Mouse (Mus musculus) gastrocnemius, postnatal 25 days (tissue): ENCODE measurements around the gene Eno3. TPM values are rescaled to one million over a fixed set of nuclear protein-coding genes. Genes with fewer than 3 reads are reported as not detected.

Experiments
- DNase-seq: peaks from one replicate; pipeline ENCODE4 v3.0.0; 2022
- long read RNA-seq, 2 experiments: library from polyadenylated mRNA; stranded (forward); transcript quantifications; one replicate each; pipeline ENCODE4 v2.0.0; 2021
- total RNA-seq, 2 experiments: library from RNA; stranded (reverse); gene quantifications; 1 replicate in 1 of 2; 2 replicates in 1 of 2; pipeline ENCODE4 v1.2.3; 2021

The Eno3 gene
- 1,000 to 10,000 TPM; 7,828 to 7,878 TPM for total RNA-seq
- long read RNA-seq, experiment 1, transcript Eno3-202 (12 exons, 1,564 nt): minor isoform, 3,262 of 15,843 reads
- long read RNA-seq, experiment 1, transcript Eno3-206 (11 exons, 1,461 nt): minor isoform, 1,097 of 15,843 reads
- long read RNA-seq, experiment 1, transcript Eno3-201 (12 exons, 1,454 nt): major isoform, 8,434 of 15,843 reads
- long read RNA-seq, experiment 1, partial matches to known transcripts: 1,626 of 15,843 reads
- long read RNA-seq, experiment 1, other reads (novel, unspliced or antisense): 1,424 of 15,843 reads
- long read RNA-seq, experiment 2, transcript Eno3-202 (12 exons, 1,564 nt): minor isoform, 3,642 of 15,661 reads
- long read RNA-seq, experiment 2, transcript Eno3-201 (12 exons, 1,454 nt): major isoform, 8,589 of 15,661 reads
- long read RNA-seq, experiment 2, transcript Eno3-206 (11 exons, 1,461 nt): minor isoform, 1,165 of 15,661 reads
- long read RNA-seq, experiment 2, partial matches to known transcripts: 1,136 of 15,661 reads
- long read RNA-seq, experiment 2, other reads (novel, unspliced or antisense): 1,129 of 15,661 reads

DNA sequence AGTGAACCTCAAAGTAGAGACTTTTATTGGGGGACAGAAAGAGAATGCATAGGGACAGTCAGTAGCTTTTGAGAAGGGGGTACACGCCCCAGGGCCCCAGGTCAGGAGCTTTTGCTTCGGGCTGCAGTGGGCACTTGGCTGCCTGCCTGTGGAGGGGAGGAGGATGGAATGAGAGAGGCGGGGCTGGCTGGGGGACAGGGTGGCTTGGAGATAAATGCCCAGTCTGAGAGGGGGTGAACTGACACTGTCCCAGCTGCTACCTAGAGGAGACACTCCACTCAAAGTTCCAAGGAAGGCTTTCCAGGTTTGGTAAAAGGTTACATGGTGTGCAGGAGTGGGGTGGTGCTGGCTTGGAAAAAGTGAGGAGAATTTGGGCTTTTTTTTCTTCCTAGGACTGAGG is at the start of gene Eno3:
Eno3 (plus strand) TSS at position 239 of the 400 bp plus-strand sequence.
- DNase-seq: peak; percentile 79

DNA sequence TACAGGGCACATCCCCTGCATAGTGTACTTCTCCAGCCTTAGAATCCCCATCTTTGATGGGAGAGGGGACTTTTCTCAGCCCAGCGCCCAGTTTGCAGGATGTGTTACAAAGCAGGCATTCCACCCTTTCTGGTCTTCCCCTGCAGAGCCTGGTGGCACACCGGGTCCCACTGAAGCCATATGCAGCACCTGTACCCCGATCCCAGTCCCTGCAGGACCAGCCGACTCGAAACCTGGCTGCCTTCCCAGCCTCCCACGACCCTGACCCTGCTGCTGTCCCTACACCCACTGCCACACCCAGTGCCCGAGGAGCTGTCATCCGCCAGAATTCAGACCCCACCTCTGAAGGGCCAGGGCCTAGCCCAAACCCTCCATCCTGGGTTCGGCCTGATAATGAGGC is 49.4 kb upstream of the Eno3 start:
- DNase-seq: no peak

DNA sequence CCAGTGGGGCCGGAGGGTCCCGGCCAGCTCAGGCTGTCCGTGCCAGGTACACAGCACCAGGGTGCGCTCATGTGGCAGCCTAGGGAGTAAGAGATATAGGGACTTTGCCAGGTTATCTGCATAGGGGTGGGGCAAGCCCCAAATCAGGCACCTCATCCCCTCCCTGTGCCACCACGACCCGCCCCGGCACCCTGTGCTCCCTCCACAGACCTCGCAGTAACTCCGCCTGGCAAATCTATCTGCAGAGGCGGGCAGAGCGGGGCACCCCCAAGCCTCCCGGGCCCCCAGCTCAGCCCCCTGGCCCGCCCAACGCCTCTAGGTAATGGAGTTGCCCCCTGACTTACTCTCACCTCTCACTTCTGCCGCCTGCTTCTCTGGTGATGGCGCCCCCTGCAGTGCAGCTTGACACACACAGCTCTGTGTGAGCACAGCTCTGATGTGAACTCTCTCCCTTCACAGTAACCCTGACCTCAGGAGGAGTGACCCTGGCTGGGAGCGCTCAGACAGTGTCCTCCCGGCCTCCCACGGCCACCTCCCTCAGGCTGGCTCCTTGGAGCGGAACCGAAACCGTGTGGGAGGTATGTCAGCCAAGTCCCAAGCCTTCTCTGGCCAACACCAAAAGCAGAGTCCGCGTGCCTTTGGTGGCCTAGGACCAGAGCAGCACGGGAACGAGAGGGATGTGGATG is 48.5 kb upstream of the Eno3 start:
- DNase-seq: no peak

DNA sequence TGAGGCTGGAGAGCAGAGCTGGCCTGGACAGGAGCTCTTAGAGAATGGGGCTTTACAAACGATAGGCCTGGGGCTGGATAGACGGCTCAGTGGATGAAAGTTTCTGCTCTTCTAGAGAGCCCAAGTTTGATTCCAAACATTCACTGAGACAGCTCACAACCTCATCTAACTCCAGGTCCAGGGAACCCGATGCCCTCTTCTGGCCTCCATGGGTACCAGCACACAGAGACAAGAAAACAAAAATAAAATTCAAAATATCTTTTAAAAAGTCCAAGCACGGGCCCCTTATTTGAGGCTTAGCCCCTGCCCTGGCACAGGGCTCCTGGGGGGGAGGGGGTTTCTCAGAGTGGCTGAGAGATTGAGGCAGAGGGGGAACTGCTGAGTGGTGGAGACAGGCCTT is 46.2 kb upstream of the Eno3 start:
- no peak for DNase-seq

DNA sequence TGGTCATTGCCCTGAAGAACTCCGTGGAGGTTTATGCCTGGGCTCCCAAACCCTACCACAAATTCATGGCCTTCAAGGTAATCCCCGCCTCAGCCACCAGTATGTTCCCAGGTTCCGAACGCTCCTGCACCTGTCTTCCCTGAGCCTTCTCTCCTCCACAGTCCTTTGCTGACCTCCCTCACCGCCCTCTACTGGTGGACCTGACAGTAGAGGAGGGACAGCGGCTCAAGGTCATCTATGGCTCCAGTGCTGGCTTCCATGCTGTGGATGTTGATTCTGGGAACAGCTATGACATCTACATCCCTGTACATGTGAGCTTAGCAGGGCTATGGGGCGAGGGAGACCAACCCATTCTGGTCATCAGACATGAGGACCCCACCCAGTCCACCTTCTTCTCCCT is 44.5 kb upstream of the Eno3 start:
- no peak for DNase-seq

DNA sequence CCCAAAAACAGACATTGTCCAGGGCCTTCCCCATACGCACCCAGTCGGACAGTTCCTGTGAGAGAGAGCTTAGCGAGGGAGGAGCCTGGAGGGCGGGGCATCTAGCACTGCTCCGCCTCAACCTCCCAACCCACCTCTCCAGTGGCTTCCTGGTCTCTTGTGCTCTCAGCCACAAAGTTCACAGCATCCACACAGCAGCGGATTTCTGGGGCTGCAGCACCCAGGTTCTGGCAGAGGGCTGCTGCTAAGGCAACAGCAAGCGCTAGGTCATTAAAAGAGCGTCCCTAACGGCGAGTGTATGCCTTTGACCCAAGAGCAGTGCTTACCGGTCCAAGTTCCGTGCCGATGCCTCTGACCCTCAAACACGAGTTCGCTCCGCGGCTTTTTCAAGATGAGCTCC is 41.9 kb upstream of the Eno3 start:
- peak; percentile 67 for DNase-seq

DNA sequence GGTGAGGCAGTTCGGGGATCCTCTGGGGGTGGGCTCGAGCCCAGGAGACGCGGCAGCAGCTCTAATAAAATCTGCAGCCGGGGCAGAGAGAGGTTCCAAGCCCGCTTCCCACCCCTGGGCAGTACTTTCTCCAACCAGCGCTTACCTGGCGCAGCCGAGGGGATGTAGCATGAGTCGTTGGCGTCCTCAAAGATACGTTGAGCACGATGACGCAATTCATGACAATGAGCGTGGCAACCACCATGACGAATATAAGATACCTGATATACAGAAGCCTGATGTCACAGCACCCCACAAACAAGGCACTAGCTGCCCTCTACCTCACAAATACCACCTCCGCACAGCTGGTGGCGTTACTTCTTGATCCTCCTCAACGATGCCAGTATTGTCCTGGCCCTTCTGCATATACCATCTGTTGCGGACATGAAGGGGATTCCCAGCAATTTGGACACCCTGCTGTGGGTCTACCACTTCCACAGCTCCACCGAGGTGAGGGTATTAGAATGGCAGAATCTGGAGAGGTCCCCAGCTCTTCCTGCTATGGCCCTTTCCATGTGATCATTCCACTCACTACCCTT is 41.4 kb upstream of the Eno3 start, which contains the start of gene 4930544D05Rik:
4930544D05Rik (plus strand) TSS at position 333 of the 578 bp plus-strand sequence.
- DNase-seq: no peak

DNA sequence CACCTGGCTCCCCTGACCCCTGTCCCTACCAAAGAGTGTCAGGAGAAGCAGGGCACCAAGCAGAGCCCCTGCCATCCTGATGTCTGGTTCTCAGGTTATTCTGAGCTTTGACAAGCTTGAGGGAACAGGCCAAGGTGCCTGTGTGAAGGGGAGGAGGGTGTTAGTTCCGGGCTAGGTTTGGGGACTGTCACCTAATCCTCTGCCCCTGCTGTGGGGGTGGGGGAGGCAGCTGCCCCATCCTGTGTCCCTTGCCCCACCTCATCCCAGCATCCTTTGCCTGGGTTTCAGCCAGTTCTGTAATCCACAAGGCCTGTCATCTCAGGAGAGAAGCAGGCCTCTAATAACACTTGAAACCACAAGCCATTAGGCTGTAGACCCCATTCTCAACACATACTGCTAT is 37.9 kb upstream of the Eno3 start, which contains the start of gene Chrne:
Chrne (minus strand) TSS at position 116 of the 400 bp plus-strand sequence.
- DNase-seq: peak; percentile 70

DNA sequence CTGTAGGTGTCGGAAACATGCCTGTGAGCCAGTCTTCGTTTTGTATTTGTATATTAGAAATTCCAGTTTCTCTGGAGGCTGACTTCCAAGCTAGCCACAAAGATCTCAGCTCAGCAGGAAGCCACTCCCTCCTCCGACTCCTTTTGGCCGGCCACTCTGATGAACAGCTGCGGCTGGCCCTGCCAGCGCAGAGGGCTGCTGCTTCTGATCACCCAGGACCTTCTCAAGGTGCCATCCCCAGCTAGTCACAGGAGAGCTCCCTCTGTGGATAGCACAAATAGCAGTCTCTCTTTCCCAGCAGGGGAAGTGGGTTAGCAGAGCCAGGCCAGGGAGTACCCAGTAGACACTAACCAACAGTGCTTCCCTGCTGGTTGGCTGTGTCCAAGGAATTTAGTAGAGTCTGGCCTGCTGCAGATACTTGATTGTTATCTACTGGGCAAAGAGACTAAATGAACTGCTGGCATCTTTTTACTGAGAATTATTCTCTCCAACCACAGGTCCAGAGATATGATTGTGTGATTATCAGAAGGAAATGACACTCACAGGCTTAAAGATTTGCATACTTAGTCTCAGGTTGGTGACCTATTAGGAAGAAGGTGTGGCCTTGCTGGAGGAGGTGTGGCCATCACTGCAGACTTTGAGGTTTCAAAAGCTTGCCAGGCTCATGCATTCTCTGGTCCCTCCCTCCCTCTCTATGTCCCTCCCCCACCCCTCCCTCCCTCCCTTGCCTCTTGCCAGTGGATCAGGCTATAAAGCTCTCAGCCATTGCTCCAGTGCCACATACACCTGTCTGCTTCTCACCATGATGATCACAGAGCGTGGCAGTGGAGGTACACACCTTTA is 34.8 kb upstream of the Eno3 start:
- DNase-seq: peak; percentile 67

DNA sequence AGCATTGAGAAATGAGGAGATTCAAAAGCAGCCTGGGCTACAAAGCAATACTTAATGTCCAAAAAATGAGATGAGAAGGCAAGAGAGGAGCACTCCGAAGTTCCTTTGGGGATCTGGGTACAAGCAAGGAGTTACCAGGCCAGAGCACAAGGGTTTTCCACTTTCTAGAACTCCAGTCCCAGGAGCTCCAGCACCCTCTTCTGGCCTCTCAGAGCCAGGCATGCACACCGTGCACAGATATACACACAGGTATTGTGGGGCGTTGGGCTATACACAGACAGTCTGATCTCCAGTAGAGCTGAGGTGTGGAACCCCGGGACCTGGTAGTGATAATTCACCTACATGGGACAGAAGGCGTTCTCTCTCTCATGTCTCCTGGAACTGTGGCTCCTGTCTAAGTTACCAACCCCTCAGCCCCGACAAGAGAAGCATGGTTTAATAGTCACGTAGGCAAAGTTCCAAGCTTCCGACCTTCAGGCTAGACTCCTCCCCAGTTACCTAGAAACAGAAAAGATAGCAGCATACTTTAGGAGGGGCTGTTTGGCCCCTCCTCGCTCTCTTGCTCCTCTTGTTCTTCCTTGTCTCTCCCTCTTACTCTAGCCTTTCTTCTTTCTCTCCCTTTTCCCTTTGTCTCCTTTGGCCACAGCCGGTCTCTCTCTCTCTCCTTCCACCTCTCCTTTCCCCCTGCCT is 33.8 kb upstream of the Eno3 start:
- DNase-seq: no peak

DNA sequence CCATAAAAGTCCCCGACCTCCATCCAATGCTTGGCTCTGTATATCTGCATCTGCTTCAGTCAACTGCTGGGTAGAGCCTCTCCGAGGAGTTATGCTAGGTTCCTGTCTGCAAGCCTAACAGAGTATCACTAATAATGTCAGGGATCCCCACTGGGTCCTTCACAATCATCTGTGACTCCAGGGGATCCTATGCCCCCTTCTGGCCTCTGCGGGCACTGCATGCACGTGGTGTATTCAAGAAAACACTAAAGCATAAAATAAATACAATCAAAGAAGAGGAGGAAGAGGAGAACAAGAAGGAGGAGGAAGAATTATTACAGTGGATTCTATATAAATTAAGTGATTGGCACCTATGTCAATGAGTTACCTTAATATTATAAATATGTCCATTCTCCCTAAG is 31.5 kb upstream of the Eno3 start:
- DNase-seq: no peak

DNA sequence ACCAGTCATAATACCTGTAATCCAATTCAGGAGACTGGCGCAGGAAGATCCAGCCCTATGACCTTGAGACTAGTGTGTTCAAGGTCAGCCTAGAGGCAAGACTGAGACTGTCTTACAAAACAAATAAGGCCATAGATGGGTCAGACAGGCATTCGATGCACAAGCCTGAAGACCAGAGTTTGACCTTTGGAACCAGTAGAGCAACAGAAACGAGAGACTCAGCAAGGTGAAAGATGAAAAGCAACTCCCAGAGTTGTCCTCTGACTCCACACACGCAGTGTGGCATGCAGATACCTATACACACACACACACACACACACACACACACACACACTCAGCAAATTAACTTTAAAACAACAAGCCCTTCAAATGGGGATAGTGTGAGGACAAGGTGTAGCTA is 30.1 kb upstream of the Eno3 start:
- no peak for DNase-seq

DNA sequence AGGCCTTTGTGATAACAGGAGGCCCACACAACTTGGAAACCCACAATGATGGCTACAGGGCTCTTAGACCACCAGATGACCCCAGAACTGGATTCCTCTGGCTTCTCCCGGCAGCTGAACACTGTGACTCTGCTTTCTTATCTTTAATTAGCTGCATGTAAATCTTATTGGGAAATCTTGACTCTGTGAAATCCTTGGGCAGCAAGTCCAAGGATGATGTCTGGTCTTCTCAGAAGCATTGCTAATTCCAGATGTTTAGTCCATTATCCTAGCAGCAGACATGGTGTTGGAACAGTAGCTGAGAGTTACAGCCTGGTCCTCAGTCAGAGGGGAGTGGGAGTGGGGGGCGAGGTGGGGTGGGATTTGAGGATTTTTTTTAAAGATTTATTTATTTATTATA is 28.6 kb upstream of the Eno3 start:
- DNase-seq: no peak

DNA sequence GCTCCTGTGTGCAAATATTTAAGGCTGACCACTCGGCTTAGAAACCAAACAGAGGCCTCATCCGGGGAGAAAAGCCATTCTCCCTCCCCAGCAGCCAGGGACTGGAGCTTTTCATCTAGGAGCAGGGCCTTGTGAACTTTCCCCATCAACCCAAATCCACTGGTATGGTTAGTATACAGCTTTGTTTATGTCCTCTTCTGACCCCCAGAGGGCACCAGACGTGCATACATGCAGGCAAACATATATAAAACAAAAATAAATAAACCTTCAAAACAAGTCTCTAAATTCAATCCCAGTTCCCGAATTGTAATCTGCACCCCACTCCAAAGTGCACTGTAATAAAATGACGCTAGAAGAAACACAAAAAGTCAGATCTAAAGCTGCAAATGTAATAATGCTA is 27.4 kb upstream of the Eno3 start:
- no peak for DNase-seq

DNA sequence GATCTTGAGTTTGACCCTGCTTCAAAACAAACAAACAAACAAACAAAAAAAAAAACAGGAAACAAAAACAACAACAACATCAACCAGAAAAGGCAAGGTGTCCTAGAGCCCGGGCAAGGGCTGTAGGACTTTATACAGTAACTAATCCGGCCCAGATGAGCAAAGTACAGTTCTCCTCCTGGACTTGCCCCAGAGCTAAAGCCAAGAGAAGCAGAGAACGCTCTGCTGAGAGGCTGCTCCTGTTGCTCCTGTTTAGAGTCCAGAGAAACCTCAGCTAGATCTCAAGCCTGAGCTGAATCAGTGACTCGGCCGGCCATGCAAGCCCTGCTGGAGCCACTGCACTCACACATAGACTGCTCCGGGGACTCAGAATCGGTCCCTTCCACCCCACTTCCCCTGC is 26.9 kb upstream of the Eno3 start:
- no peak for DNase-seq

DNA sequence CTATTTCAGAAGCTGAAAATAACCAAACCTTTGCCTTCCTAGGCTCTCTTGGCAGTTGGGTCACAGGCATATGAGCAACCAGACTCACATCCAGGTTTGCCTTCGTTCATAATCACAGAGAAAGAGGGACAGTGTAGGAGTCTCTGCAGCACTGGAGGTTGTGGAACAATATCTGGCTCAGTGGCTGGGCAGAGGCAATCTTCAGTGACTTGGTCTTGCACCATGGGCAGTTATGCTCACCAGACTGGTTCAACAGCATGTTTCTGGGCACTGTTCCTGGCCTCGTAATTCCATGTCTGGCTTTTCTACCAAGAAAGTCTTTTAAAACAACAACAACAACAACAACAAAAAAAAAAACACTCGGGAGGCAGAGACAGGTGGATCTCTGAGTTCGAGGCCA is 21.4 kb upstream of the Eno3 start:
- no peak for DNase-seq

DNA sequence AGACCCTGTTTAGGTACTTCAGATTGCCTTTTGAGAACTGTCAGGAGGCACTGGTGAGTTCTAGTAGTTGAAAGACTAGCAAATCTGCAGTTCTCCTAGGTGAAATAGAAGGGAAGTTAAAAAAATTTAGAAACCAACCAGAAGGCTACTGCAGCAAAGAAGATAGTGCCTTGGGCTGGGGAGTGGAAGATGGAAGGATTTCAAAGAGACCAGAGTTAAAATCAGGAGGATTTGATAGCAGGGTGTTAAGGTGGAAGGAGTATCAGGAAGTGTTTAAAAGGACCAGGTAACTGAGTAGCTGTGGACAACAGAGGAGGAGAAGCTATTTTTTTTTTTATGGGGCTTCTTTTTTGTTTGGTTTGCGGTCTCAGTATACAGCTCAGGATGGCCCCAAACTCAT is 19.2 kb upstream of the Eno3 start:
- no peak for DNase-seq

DNA sequence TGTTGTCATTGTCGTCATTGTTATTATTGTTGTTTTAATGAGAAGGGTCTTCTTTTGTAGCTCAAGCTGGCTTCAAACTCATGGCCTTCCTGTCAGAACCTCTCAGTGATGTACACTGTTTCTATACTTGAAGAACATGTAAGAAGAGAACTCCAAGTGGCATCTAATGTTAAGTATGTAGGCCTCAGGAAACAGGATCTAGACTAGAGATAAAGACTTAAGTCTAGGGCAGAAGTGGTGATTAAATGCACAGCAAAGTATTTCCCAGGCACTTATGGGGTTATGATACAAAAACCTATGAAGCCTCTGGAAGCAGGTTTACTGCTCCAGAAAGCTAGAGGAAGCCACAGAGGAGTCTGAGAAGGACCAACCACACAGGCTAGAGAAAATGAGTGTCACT is 18.7 kb upstream of the Eno3 start:
- no peak for DNase-seq

DNA sequence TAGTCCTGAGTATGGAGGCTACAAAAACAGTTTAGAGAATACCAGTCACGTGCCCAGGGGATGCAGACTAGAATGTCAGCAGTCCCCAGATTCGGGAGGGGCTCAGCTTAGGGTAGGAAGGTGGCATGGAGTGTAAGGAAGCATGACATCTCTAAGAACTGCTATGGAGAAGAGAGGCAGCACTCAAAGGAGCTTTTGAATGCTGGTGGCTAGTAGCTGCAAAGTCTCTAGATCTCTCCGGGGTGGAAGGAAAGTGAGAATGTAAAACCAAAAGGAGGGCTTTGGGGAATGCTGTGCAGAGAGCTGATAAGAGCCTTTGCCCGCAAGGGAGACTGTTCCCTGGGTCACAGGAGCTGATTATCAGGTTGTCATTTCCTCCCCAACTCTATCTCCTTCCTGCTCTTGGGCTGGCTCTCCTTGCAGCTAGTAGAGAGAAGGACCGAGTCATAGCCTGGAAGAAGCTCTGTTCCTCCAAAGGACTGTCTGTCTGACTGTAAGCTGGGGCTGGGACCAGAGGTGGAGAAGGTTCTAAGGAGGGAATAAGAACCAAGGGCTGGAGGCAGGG is 18.2 kb upstream of the Eno3 start, which contains the start of gene Gp1ba:
Gp1ba (plus strand) TSS at position 409 of the 565 bp plus-strand sequence.
- no peak for DNase-seq

DNA sequence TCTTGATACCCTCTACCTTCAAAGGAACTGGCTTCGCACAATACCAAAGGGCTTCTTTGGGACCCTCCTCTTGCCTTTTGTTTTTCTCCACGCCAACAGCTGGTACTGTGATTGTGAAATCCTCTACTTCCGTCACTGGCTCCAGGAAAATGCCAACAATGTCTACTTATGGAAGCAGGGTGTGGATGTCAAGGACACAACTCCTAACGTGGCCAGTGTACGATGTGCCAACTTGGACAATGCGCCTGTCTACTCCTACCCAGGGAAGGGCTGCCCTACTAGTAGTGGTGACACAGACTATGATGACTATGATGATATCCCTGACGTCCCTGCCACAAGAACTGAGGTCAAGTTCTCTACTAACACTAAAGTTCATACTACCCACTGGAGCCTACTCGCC is 17.0 kb upstream of the Eno3 start:
- DNase-seq: no peak

DNA sequence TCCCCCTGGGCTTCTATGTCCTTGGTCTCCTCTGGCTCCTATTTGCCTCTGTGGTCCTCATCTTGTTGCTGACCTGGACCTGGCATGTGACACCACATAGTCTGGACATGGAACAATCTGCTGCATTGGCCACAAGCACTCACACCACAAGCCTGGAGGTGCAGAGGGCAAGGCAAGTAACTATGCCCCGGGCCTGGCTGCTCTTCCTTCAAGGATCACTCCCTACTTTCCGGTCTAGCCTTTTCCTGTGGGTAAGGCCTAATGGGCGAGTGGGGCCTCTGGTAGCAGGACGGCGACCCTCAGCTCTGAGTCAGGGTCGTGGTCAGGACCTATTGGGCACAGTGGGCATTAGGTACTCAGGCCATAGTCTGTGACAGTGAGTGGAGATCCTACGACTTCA is 15.8 kb upstream of the Eno3 start:
- DNase-seq: no peak
